Mouse (Mus musculus): Measurements from ENCODE around the gene Tekt3.

GRCm38 (mm10) chr11:63029148-63029714 lies 32.2 kb upstream of the Tekt3 start:
- TF ChIP-seq GATA1 (IDR thresholded peaks at IDR 0.05; ENCODE audit: borderline replicate concordance, low read length) (no peak), CTCF (IDR thresholded peaks at IDR 0.05; ENCODE audit: low read depth, low read length) (no peak), TAL1 (conservative IDR thresholded peaks at IDR 0.05; ENCODE audit: low read depth, low read length) (no peak), POLR2AphosphoS5 (IDR thresholded peaks at IDR 0.05; ENCODE audit: insufficient replicate concordance, low read depth, low read length) (no peak), GATA2 (IDR thresholded peaks at IDR 0.05; ENCODE audit: borderline replicate concordance, low read depth, low read length) (no peak)

All from G1E (cell line).